Mouse (Mus musculus) megakaryocyte, adult 5-6 weeks (primary cell): ENCODE results near the gene Zscan2. TPM values are rescaled to one million over a fixed set of nuclear protein-coding genes. Genes with fewer than 3 reads are reported as not detected.

ENCODE experiments used
- ATAC-seq: 2 replicates; pipeline ENCODE4 v1.8.0; 2016; ENCODE audit warnings: mild to moderate bottlenecking, inconsistent platforms; ENCODE audit not compliant: poor library complexity, severe bottlenecking
- total RNA-seq, 2 experiments: library from RNA; stranded (forward) in 1 of 2; stranded (reverse) in 1 of 2; fragments of 153-499, 151-499 nt in 1 of 2; fragments of 221-1000, 200-1000 nt in 1 of 2; gene quantifications; 2 replicates each; pipeline versions ENCODE4 v1.2.3 to v1.2.4; 2015 to 2017

The Zscan2 gene
- total RNA-seq, 2 experiments from 2014 or later = 1.5 to 1.6 TPM

DNA sequence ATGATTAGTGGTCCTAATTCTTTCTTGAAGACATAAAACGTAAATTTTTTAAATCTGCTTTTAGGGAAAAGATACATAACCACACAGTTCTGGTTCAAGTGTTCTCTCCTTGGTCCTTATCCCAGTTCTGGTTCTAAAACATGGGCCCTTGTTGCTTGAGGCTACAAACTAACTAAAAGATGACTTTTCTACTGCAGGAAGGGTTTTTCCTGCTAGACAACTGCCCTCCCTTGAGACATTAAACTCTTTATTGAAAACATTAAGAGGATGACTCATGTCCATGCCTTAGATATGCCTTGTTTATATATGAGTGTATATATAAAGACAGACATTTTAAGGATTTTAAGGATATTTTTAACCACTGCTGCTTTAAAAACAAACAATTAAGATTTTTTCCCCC lies 17.5 kb upstream of the Zscan2 start:
- no peak for ATAC-seq

DNA sequence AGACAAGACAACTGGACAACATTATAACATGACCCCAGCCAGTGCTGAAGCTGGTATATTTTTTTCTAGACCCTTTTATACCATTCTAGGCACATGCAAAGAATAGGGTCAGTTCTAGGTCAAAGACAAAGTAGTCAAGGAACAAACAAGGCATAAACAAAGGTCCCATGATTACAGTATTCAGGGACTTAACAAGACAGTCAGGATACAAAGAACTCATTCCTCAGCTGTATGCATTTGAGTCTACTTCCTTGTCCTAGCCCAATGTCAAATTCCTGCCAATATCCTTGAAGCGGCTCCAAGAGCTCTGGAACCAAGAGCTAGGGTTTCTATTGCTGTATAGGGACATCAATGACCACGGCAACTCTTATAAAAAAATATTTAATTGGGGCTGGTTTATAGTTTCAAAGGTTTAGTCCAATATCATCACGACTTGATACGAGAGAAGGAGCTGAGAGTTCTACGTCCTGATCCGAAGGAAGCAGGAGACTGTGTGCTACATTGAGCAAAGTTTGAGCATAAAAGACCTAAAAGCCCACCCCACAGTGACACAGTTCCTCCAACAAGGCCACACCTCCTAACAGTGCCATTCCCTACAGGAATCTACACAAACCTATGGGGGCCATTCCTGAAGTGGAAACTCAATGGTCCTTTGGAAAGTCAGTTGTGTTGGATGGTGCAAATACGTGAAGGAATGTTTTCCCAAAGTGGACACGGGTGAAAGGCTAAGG lies 16.6 kb upstream of the Zscan2 start:
- ATAC-seq = no peak

DNA sequence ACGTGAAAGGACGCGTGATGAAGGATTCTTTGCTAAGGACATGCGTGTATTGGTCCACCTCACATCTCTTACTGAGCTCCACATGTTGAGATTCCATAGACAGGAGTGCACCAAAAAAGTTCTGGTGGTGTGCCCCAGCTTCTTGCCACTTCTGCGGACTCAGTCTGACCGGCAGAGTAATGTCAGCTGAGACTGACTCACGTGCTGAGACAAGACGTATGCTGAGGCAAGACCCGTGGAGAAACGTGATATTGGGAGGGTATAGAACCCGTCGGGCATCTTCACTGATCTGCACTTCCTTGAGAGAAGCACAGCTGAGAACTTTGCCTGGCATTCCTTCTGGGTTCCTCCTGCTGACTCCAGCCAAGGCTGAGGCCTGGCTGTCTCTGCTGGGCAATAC lies 16.0 kb upstream of the Zscan2 start:
- ATAC-seq = no peak

- ATAC-seq = peak; percentile 83
These were observed 15.0 kb upstream of the Zscan2 start for GRCm38 (mm10) chr7:80845621-80846279.

GRCm38 (mm10) chr7:80846280-80846678 lies 14.4 kb upstream of the Zscan2 start:
- peak; percentile 38; the same call in 1 of the 2 replicates for ATAC-seq

- ATAC-seq = no peak
These were observed 14.0 kb upstream of the Zscan2 start for GRCm38 (mm10) chr7:80846709-80847108.

- no peak for ATAC-seq
These were observed 11.5 kb upstream of the Zscan2 start for GRCm38 (mm10) chr7:80849267-80849666.

DNA sequence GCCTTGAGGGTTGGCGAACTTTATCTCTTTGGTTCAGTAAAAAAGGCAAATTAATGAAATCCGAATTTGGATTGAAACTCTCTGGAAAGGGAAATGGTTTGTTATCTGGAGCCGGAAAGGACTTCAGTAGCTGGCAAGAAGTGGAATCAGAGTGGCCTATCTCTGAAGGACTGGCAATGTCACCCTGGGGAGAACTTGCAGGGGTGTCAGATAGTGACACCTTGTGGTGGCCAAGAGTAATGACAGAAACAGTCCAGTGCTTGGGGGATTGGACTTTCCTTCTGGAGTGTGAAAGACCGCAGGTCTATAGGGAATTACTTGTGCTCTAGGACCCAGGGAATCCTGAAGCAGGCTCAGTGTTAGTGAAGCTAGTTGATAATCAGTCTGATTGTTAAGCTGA lies 11.0 kb upstream of the Zscan2 start:
- peak; percentile 85 for ATAC-seq

GRCm38 (mm10) chr7:80850520-80850919 lies 10.2 kb upstream of the Zscan2 start:
- no peak for ATAC-seq

- ATAC-seq = no peak
These were observed 7.5 kb upstream of the Zscan2 start for GRCm38 (mm10) chr7:80853218-80853617.

GRCm38 (mm10) chr7:80855316-80855715 lies 5.4 kb upstream of the Zscan2 start:
- ATAC-seq = no peak

GRCm38 (mm10) chr7:80857181-80857580 lies 3.5 kb upstream of the Zscan2 start:
- ATAC-seq = peak; percentile 65

DNA sequence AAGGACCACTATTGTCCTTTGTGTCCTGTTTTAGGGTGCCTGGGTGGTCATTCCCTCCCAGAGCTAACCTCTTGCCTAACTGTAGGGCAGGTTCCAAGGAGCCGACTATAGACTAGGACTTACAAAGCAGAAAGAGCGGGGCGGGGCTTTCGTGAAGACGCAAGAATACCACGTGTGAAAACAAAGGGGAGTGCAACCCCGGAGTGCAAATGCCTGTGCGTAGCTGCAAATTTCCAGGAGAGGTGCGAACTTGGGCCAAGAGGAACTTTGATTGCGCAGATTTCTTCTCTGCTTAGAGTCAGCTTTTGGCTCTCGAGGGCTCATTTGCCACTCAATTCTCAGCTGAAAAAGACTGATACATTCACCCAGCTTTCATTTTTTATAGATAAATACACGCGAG lies 493 bp upstream of the Zscan2 start:
- ATAC-seq = peak; percentile 33

GRCm38 (mm10) chr7:80862475-80862874 lies 1.8 kb downstream of the Zscan2 start:
- no peak for ATAC-seq

GRCm38 (mm10) chr7:80863520-80863919 lies 2.8 kb downstream of the Zscan2 start:
- no peak for ATAC-seq

GRCm38 (mm10) chr7:80864151-80864550 lies 3.4 kb downstream of the Zscan2 start:
- no peak for ATAC-seq

DNA sequence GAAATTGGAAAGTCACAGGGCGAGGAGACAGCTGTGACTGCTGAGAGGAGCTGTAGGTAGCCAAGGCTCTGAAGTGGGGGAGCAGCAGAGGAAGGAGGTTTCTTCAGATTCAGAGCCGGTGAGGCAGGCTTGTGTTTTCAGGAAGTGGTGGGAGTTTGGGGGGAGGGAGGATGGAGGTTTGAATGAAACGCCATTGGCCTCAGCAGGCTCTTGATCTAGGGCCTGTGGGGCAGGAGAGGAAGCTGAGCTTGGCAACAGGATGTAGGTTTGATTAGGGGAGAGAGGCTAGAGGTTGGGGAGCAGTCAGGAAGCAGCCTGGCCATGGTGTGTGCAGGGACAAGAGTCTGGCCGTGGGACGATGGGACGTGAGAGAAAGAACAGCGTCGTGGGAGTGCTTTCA lies 4.1 kb downstream of the Zscan2 start:
- ATAC-seq = peak; percentile 64

- no peak for ATAC-seq
These were observed 4.8 kb downstream of the Zscan2 start for GRCm38 (mm10) chr7:80865521-80865920.

DNA sequence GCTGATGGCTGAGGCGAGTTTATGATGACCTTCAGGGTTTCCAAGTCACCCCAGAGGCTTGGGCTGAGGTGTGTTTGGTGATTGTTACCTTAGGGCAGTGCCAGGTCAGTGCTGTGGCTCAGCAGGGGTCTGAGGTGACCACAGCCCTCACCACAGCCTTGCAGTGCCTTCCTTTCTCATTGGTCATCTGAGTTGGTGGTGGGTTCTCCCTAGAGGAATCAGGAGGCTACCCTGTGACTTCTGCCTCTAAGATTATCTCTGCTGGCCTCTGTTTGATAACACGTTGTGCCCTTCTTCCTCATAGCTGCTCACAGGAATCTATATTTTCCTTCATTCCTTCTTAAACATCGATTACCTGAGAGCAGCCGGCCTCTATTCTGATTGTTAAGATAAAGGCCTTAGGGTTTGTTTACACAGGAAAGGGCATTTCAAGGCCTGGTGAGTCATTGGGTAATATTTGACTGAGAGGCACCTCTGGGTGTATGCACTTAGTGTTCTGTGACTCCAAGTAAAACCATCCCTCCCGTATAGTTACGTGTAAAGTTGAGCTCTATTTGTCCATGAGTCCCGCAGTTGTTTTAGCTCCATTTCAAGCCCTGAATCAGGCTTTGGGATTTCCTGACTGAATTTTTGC lies 5.9 kb downstream of the Zscan2 start:
- ATAC-seq = no peak

GRCm38 (mm10) chr7:80868686-80869085 lies 8.0 kb downstream of the Zscan2 start:
- no peak for ATAC-seq

DNA sequence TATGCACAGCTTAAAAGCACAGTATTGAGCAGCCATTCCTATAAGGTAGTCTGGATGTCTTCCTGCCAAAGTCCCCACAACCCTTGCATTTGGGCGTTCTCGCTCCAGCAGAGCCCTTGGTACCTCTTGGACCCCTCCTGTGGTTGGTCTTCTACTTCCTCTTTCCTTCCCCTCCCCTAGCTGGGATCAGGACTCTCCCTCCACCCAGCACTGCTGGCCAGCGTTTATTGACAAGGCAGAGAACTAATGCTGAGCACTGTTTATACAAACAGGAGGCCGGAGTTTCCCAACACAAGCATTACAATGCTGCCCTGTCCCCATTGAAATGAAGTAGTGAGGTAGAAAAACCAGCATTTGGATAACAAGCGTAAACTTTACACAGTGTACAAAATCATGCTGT lies 12.3 kb downstream of the Zscan2 start:
- ATAC-seq = peak; percentile 54; the same call in 1 of the 2 replicates

DNA sequence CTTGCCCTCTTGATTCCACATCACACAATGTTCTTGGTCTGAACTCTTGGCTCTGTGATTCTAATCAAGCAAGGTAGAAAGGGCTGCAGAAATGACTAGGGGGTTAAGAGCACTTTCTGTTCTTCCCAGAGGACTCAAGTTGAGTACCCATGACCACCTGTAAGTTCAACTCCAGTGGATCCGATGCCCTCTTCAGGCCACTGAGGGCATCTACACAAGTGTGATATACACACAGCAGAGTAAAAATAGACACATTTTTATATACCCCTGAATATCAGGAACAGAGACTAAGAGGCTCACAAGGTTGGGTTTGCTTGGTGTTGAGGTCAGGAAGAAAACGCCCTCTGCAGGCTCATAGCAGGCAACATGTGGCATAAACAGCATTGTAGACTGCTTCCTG lies 12.9 kb downstream of the Zscan2 start:
- no peak for ATAC-seq
